In the genomic region with DNA sequence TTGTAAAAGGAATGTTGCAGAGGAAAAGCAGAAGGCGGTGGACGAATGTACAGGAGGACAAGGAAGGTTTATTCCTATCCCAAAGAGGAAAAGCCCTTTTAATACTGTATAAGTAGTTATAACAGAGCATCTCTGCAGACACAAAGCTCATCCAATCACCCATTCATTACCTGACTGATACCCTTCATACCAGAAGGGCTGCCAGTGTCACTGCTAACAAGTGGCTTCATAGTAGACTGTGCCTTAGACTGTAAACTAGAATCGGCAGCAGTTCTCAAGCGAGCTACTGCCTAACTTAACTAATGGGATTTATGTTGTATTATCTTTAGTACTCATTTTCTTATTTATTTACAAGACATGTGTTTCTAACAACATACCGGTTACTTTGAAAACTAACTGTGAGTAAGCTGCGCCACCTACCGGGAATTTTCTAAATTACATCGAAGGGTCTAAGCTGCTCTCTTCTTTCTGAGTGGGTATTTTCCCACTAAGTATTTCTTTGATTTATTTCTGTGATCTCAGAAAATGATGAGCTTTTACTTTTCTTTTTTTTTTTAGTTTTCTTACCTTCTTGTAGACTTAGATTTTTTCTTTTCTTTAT, we compare ENCODE assay signal across 10 mouse cellular contexts.
A peak's percentile ranks its signal among the peaks of the same experiment; 100 is the strongest.
DNase-seq lines count a peak whose midpoint lies in the region; ATAC-seq and TF ChIP-seq lines count a peak whose summit lies in the region.
"Had no signal": no experiment of that assay in that cellular context is flagged by ENCODE, and none has a peak within 500 bp of the region (broad histone marks: within the 10 kb centered on the region; RNA-seq: fewer than 3 reads in every experiment).

No protein-coding gene starts in this region.

- no peak overlapping the region for H3K27ac ChIP-seq in intestine, embryonic 14.5 days (ENCODE audit: low read depth)
- no peak overlapping the region for H3K27ac ChIP-seq in intestine, embryonic 16.5 days (ENCODE audit: low read length)
- H3K27ac ChIP-seq in ES-E14 (ENCODE audit: insufficient read depth, low read depth, low read length, poor library complexity, severe bottlenecking), result no peak overlapping the region
- H3K27ac ChIP-seq in neural tube, embryonic 11.5 days (ENCODE audit: low read depth, low read length), result no peak overlapping the region
- H3K27ac ChIP-seq: limb, embryonic 15.5 days; stomach, embryonic 15.5 days had no signal

- H3K9ac ChIP-seq in intestine, embryonic 14.5 days (ENCODE audit: low read length), result no peak overlapping the region
- no peak overlapping the region for H3K9ac ChIP-seq in intestine, embryonic 16.5 days (ENCODE audit: low read depth, low read length)
- H3K9ac ChIP-seq in ES-E14 (ENCODE audit: insufficient read depth, low read depth, low read length, poor library complexity, severe bottlenecking), result no peak overlapping the region
- H3K9ac ChIP-seq in neural tube, embryonic 11.5 days (ENCODE audit: low read length), result no peak overlapping the region
- H3K9ac ChIP-seq: limb, embryonic 15.5 days; stomach, embryonic 15.5 days had no signal

- H3K4me1 ChIP-seq in intestine, embryonic 14.5 days (replicated peaks; ENCODE audit: control insufficient read depth, insufficient read depth, low read length), result no peaks in the 10 kb centered on the region
- no peaks in the 10 kb centered on the region for H3K4me1 ChIP-seq in intestine, embryonic 16.5 days (ENCODE audit: control insufficient read depth, insufficient read depth, low read length)
- H3K4me1 ChIP-seq in ES-E14 (ENCODE audit: control insufficient read depth in 2 of 2, insufficient read depth in 2 of 2, low read length in 2 of 2, poor library complexity in 1 of 2), result no peaks in the 10 kb centered on the region
- no peaks in the 10 kb centered on the region for H3K4me1 ChIP-seq in neural tube, embryonic 11.5 days (ENCODE audit: control insufficient read depth, insufficient read depth, low read length)
- H3K4me1 ChIP-seq: limb, embryonic 15.5 days; stomach, embryonic 15.5 days had no signal

- in situ Hi-C loops in ES-E14 (cut with MboI; ENCODE audit: low sequenced_read_pairs in 2 of 2, unreplicated experiment in 2 of 2), result loop anchor here (25.0 kb wide), 2 partner anchors 322 to 1147 kb away; a partner anchor contains a TSS

- no peaks in the 10 kb centered on the region for H3K36me3 ChIP-seq in intestine, embryonic 14.5 days (ENCODE audit: control insufficient read depth, insufficient read depth, low read length)
- no peaks in the 10 kb centered on the region for H3K36me3 ChIP-seq in intestine, embryonic 16.5 days (ENCODE audit: control insufficient read depth, insufficient read depth, low read length)
- no peaks in the 10 kb centered on the region for H3K36me3 ChIP-seq in ES-E14 (ENCODE audit: control insufficient read depth, insufficient read depth, low read length, poor library complexity, severe bottlenecking)
- H3K36me3 ChIP-seq in neural tube, embryonic 11.5 days (ENCODE audit: control insufficient read depth, insufficient read depth, low read length), result no peaks in the 10 kb centered on the region
- H3K36me3 ChIP-seq: limb, embryonic 15.5 days; stomach, embryonic 15.5 days had no signal

- H3K4me3 ChIP-seq in intestine, embryonic 14.5 days (ENCODE audit: low read depth, low read length), result no peak overlapping the region
- H3K4me3 ChIP-seq in intestine, embryonic 16.5 days (ENCODE audit: low read length), result no peak overlapping the region
- no peak overlapping the region for H3K4me3 ChIP-seq in ES-E14 (ENCODE audit: insufficient read depth in 1 of 2, low read depth in 1 of 2, low read length in 2 of 2, poor library complexity in 1 of 2, severe bottlenecking in 1 of 2)
- H3K4me3 ChIP-seq in neural tube, embryonic 11.5 days (ENCODE audit: low read depth, low read length), result no peak overlapping the region
- H3K4me3 ChIP-seq: limb, embryonic 15.5 days; stomach, embryonic 15.5 days had no signal

- WGBS in intestine, embryonic 14.5 days, result 33% methylated on average over 8 of the region's 8 CpGs
- WGBS in intestine, embryonic 16.5 days, result 36% methylated on average over 8 of the region's 8 CpGs
- WGBS in neural tube, embryonic 11.5 days, result 36% methylated on average over 8 of the region's 8 CpGs

- H3K4me2 ChIP-seq in intestine, embryonic 14.5 days (ENCODE audit: low read length), result no peak overlapping the region
- no peak overlapping the region for H3K4me2 ChIP-seq in intestine, embryonic 16.5 days (ENCODE audit: low read depth, low read length)
- no peak overlapping the region for H3K4me2 ChIP-seq in neural tube, embryonic 11.5 days (ENCODE audit: low read depth)
- H3K4me2 ChIP-seq: limb, embryonic 15.5 days; stomach, embryonic 15.5 days had no signal

- peak; percentile 82 for DNase-seq in intestine, embryonic 14.5 days (ENCODE audit: low spot score)
- peak; percentile 47 for DNase-seq in ES-E14 (ENCODE audit: low read depth, low spot score)
- DNase-seq in cerebellum, postnatal 10 days, result peak; percentile 81 to 85
- DNase-seq in left cerebral cortex, adult 18-20 months (ENCODE audit: low spot score in 2 of 2), result peak; percentile 45 to 70
- peak; percentile 69 for DNase-seq in neural tube, embryonic 11.5 days (ENCODE audit: low spot score)
- no peak for DNase-seq in T-cell, adult 2 months (ENCODE audit: low spot score)

- H3K9me3 ChIP-seq in intestine, embryonic 14.5 days (ENCODE audit: control insufficient read depth, low read length), result no peaks in the 10 kb centered on the region
- H3K9me3 ChIP-seq in intestine, embryonic 16.5 days (ENCODE audit: control insufficient read depth, low read length), result no peaks in the 10 kb centered on the region
- no peaks in the 10 kb centered on the region for H3K9me3 ChIP-seq in ES-E14 (ENCODE audit: control insufficient read depth, insufficient read depth, low read depth, low read length)
- H3K9me3 ChIP-seq in neural tube, embryonic 11.5 days (ENCODE audit: control insufficient read depth, low read length), result no peaks in the 10 kb centered on the region
- H3K9me3 ChIP-seq: limb, embryonic 15.5 days; stomach, embryonic 15.5 days had no signal

- no peak for ATAC-seq in intestine, embryonic 14.5 days (replicated peaks; ENCODE audit: low FRiP score, low TSS enrichment, low read depth)
- no peak for ATAC-seq in intestine, embryonic 16.5 days
- ATAC-seq in granulocyte monocyte progenitor cell, adult 5-6 weeks (replicated peaks; ENCODE audit: poor library complexity, severe bottlenecking), result peak; percentile 61
- ATAC-seq in neural tube, embryonic 11.5 days (ENCODE audit: insufficient read depth, low FRiP score, low TSS enrichment), result no peak

- no peaks in the 10 kb centered on the region for H3K27me3 ChIP-seq in intestine, embryonic 14.5 days (replicated peaks; ENCODE audit: control insufficient read depth, insufficient read depth, low read length)
- H3K27me3 ChIP-seq in intestine, embryonic 16.5 days (replicated peaks; ENCODE audit: control insufficient read depth, insufficient read depth, low read length), result no peaks in the 10 kb centered on the region
- no peaks in the 10 kb centered on the region for H3K27me3 ChIP-seq in neural tube, embryonic 11.5 days (ENCODE audit: control insufficient read depth, insufficient read depth, low read length)
- H3K27me3 ChIP-seq: limb, embryonic 15.5 days; stomach, embryonic 15.5 days had no signal

TF ChIP-seq in ES-E14, 5 proteins besides CTCF, POLR2A, EP300 and RAD21:
- no peak for TF ChIP-seq CHD2 (IDR thresholded peaks at IDR 0.05; ENCODE audit: low read depth, low read length)
- TF ChIP-seq ZC3H11A (IDR thresholded peaks at IDR 0.05; ENCODE audit: borderline replicate concordance, low read depth, low read length), result peak; percentile 62; the same call in 1 of the 2 replicates
- no peak for TF ChIP-seq MAFK (IDR thresholded peaks at IDR 0.05; ENCODE audit: insufficient read depth, low read depth, low read length)
